Mouse (Mus musculus): ENCODE measurements around the gene Znfx1. TPM values are rescaled to one million over a fixed set of nuclear protein-coding genes. Genes with fewer than 3 reads are reported as not detected.

Znfx1 gene
- polyA plus RNA-seq, 1 experiment, result 23.3 TPM

- H3K4me2 ChIP-seq (ENCODE audit: low read depth), result no peak overlapping the region
- no peak overlapping the region for H3K4me3 ChIP-seq
- no peak overlapping the region for H3ac ChIP-seq (ENCODE audit: control insufficient read depth, insufficient read length)
- H3K27me3 ChIP-seq (ENCODE audit: control insufficient read depth, insufficient read depth, insufficient read length), result no peaks in the 10 kb centered on the region
- TF ChIP-seq POLR2A (IDR thresholded peaks at IDR 0.05; ENCODE audit: insufficient read length, low read depth) (no peak), MYOD1 (IDR thresholded peaks at IDR 0.05; ENCODE audit: control insufficient read depth in 1 of 3, insufficient read length in 2 of 3, low read depth in 2 of 3) (no peak), MAX (IDR thresholded peaks at IDR 0.05; ENCODE audit: low read depth) (no peak), REST (IDR thresholded peaks at IDR 0.05; ENCODE audit: insufficient read depth, insufficient read length) (no peak), CEBPB (IDR thresholded peaks at IDR 0.05; ENCODE audit: insufficient read depth, poor library complexity, severe bottlenecking) (no peak), TCF12 (IDR thresholded peaks at IDR 0.05; ENCODE audit: insufficient read depth, poor library complexity, severe bottlenecking) (no peak), SRF (IDR thresholded peaks at IDR 0.05; ENCODE audit: control insufficient read depth, insufficient read length, low read depth) (no peak), TCF3 (IDR thresholded peaks at IDR 0.05; ENCODE audit: insufficient read length, low read depth) (no peak)
- H3K79me2 ChIP-seq (ENCODE audit: control insufficient read depth, insufficient read depth), result no peaks in the 10 kb centered on the region
- no peaks in the 10 kb centered on the region for H3K36me3 ChIP-seq (ENCODE audit: control insufficient read depth, insufficient read depth)
Measured at GRCm38 (mm10) chr2:167074587-167074986, 11.8 kb upstream of the Znfx1 start.

GRCm38 (mm10) chr2:167071641-167072601 lies 9.1 kb upstream of the Znfx1 start:
- Histone ChIP-seq H3K4me3 (peak overlapping the region; percentile 14), H3K36me3 (ENCODE audit: control insufficient read depth, insufficient read depth) (peaks cover 4% of the 10 kb centered on the region), H3K79me2 (ENCODE audit: control insufficient read depth, insufficient read depth) (no peaks in the 10 kb centered on the region), H3K4me2 (ENCODE audit: low read depth) (peak overlapping the region; percentile 78), H3ac (ENCODE audit: control insufficient read depth, insufficient read length) (no peak overlapping the region), H3K27me3 (ENCODE audit: control insufficient read depth, insufficient read depth, insufficient read length) (no peaks in the 10 kb centered on the region)
- TF ChIP-seq TCF3 (IDR thresholded peaks at IDR 0.05; ENCODE audit: insufficient read length, low read depth) (no peak), USF1 (IDR thresholded peaks at IDR 0.05; ENCODE audit: low read depth) (no peak), SRF (IDR thresholded peaks at IDR 0.05; ENCODE audit: control insufficient read depth, insufficient read length, low read depth) (no peak), E2F4 (IDR thresholded peaks at IDR 0.05; ENCODE audit: insufficient read depth) (no peak), MAX (IDR thresholded peaks at IDR 0.05; ENCODE audit: low read depth) (no peak), POLR2A (IDR thresholded peaks at IDR 0.05; ENCODE audit: insufficient read length, low read depth) (no peak), MYOG (IDR thresholded peaks at IDR 0.05; ENCODE audit: control insufficient read depth in 1 of 3, insufficient read depth in 1 of 3, insufficient read length in 2 of 3, low read depth in 2 of 3) (no peak), CEBPB (IDR thresholded peaks at IDR 0.05; ENCODE audit: insufficient read depth, poor library complexity, severe bottlenecking) (no peak), MYOD1 (IDR thresholded peaks at IDR 0.05; ENCODE audit: control insufficient read depth in 1 of 3, insufficient read length in 2 of 3, low read depth in 2 of 3) (no peak), TCF12 (IDR thresholded peaks at IDR 0.05; ENCODE audit: insufficient read depth, poor library complexity, severe bottlenecking) (no peak), REST (IDR thresholded peaks at IDR 0.05; ENCODE audit: insufficient read depth, insufficient read length) (no peak), POLR2AphosphoS2 (IDR thresholded peaks at IDR 0.05; ENCODE audit: insufficient read length, low read depth) (no peak)

GRCm38 (mm10) chr2:167071266-167071640 lies 8.4 kb upstream of the Znfx1 start:
- H3ac ChIP-seq (ENCODE audit: control insufficient read depth, insufficient read length), result no peak overlapping the region
- H3K79me2 ChIP-seq (ENCODE audit: control insufficient read depth, insufficient read depth), result no peaks in the 10 kb centered on the region
- peak overlapping the region; percentile 78 for H3K4me2 ChIP-seq (ENCODE audit: low read depth)
- TF ChIP-seq E2F4 (IDR thresholded peaks at IDR 0.05; ENCODE audit: insufficient read depth) (no peak), TCF3 (IDR thresholded peaks at IDR 0.05; ENCODE audit: insufficient read length, low read depth) (no peak), MYOD1 (IDR thresholded peaks at IDR 0.05; ENCODE audit: control insufficient read depth in 1 of 3, insufficient read length in 2 of 3, low read depth in 2 of 3) (no peak), REST (IDR thresholded peaks at IDR 0.05; ENCODE audit: insufficient read depth, insufficient read length) (no peak), POLR2A (IDR thresholded peaks at IDR 0.05; ENCODE audit: insufficient read length, low read depth) (no peak), CEBPB (IDR thresholded peaks at IDR 0.05; ENCODE audit: insufficient read depth, poor library complexity, severe bottlenecking) (no peak), TCF12 (IDR thresholded peaks at IDR 0.05; ENCODE audit: insufficient read depth, poor library complexity, severe bottlenecking) (no peak), USF1 (IDR thresholded peaks at IDR 0.05; ENCODE audit: low read depth) (no peak), MAX (IDR thresholded peaks at IDR 0.05; ENCODE audit: low read depth) (no peak), MYOG (IDR thresholded peaks at IDR 0.05; ENCODE audit: control insufficient read depth in 1 of 3, insufficient read depth in 1 of 3, insufficient read length in 2 of 3, low read depth in 2 of 3) (no peak), POLR2AphosphoS2 (IDR thresholded peaks at IDR 0.05; ENCODE audit: insufficient read length, low read depth) (no peak), SRF (IDR thresholded peaks at IDR 0.05; ENCODE audit: control insufficient read depth, insufficient read length, low read depth) (no peak)
- H3K4me3 ChIP-seq, result peak overlapping the region; percentile 14
- H3K36me3 ChIP-seq (ENCODE audit: control insufficient read depth, insufficient read depth), result peaks cover 10% of the 10 kb centered on the region
- H3K27me3 ChIP-seq (ENCODE audit: control insufficient read depth, insufficient read depth, insufficient read length), result no peaks in the 10 kb centered on the region

GRCm38 (mm10) chr2:167070341-167070740 lies 7.5 kb upstream of the Znfx1 start:
- peaks cover 3% of the 10 kb centered on the region for H3K79me2 ChIP-seq (ENCODE audit: control insufficient read depth, insufficient read depth)
- H3K4me2 ChIP-seq (ENCODE audit: low read depth), result no peak overlapping the region
- H3K4me3 ChIP-seq, result no peak overlapping the region
- peaks cover 19% of the 10 kb centered on the region for H3K36me3 ChIP-seq (ENCODE audit: control insufficient read depth, insufficient read depth)
- H3K27me3 ChIP-seq (ENCODE audit: control insufficient read depth, insufficient read depth, insufficient read length), result no peaks in the 10 kb centered on the region
- TF ChIP-seq SRF (IDR thresholded peaks at IDR 0.05; ENCODE audit: control insufficient read depth, insufficient read length, low read depth) (no peak), REST (IDR thresholded peaks at IDR 0.05; ENCODE audit: insufficient read depth, insufficient read length) (no peak), TCF3 (IDR thresholded peaks at IDR 0.05; ENCODE audit: insufficient read length, low read depth) (no peak), TCF12 (IDR thresholded peaks at IDR 0.05; ENCODE audit: insufficient read depth, poor library complexity, severe bottlenecking) (no peak), MYOD1 (IDR thresholded peaks at IDR 0.05; ENCODE audit: control insufficient read depth in 1 of 3, insufficient read length in 2 of 3, low read depth in 2 of 3) (no peak), E2F4 (IDR thresholded peaks at IDR 0.05; ENCODE audit: insufficient read depth) (no peak), USF1 (IDR thresholded peaks at IDR 0.05; ENCODE audit: low read depth) (no peak), CEBPB (IDR thresholded peaks at IDR 0.05; ENCODE audit: insufficient read depth, poor library complexity, severe bottlenecking) (no peak), MYOG (IDR thresholded peaks at IDR 0.05; ENCODE audit: control insufficient read depth in 1 of 3, insufficient read depth in 1 of 3, insufficient read length in 2 of 3, low read depth in 2 of 3) (no peak), POLR2A (IDR thresholded peaks at IDR 0.05; ENCODE audit: insufficient read length, low read depth) (no peak)
- no peak overlapping the region for H3ac ChIP-seq (ENCODE audit: control insufficient read depth, insufficient read length)

Measured in myocyte (in vitro differentiated cells).